Mouse (Mus musculus) lung, postnatal 0 days (tissue): ENCODE data around the gene Tomm40.

Experiments used
- CTCF ChIP-seq: IDR thresholded peaks from 2 replicates; pipeline ENCODE4 v1.5.1; 2016; ENCODE audit warnings: antibody characterized with exemption, mild to moderate bottlenecking
- EP300 ChIP-seq: IDR thresholded peaks from 2 replicates; pipeline ENCODE4 v1.6.1; 2016; ENCODE audit warnings: antibody characterized with exemption, mild to moderate bottlenecking, control low read depth

DNA sequence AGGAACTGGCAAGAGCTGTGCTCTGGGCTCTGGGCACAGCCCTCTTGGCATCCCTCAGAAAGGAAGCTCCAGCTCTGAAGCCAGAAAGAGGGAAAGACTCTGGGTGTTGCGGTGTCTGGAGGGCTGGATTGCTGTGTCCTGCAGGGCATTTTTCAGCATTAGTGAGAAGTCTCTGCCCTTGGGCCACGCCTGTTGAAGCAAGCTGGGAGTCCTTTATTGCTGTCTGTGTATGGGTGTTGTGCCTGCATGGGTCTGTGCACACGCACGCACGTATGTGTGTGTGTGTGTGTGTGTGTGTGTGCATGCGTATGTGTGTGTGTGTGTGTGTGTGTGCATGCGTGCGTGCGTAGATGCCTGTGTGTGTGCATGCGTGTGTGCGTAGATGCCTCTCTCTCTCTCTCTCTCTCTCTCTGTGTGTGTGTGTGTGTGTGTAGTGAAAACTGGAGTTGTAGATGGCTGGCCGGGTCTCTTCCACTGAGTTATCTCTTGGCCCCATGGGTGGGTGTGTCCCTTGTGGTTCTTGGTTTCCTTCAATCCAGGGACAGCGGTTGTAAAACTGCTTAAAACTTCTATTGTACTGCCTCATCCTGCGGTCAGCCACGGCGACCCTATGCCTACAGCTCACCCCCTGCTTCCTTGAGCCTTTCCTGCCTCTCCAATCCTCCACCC is 21.3 kb upstream of the Tomm40 start:
- TF ChIP-seq EP300 (no peak), CTCF (no peak)
